Mouse (Mus musculus): ENCODE data around the gene Phc2. TPM values are rescaled to one million over a fixed set of nuclear protein-coding genes. Genes with fewer than 3 reads are reported as not detected.
"Not testable (repeated sequence)": the region's sequence is repeated elsewhere in the genome, so short reads cannot be mapped to it uniquely, and the experiment has no call there.

Phc2 gene
- total and polyA plus RNA-seq, 3 experiments, result 34.3 to 46.3 (median 39.7) TPM

DNA sequence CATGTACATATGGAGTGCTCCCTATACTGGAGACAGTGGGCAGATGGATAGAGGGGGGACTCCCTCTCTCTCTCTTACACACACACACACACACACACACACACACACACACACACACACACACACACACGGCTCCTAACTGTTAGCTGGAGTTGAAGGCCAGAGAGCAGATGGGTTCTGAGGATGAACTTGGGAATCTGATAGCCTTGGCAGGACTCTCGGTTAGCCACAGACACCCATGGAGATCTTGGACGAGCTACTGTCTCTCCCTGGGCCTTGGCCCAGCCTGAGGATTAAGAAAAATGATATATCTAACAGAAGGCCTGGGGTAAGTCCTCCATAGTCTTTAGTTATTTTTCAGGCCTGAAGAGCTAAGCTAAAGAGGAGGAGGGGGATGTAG, 3.0 kb upstream of the Phc2 start:
- intact Hi-C loops (cut with DNase I), result no loop called here
- no peak overlapping the region for H3K4me3 ChIP-seq
- WGBS, result 70% methylated on average over 3 of the region's 3 CpGs
- H3K27me3 ChIP-seq (ENCODE audit: control insufficient read depth, insufficient read depth, low read length), result no peaks in the 10 kb centered on the region
- no peak overlapping the region for H3K9ac ChIP-seq (ENCODE audit: low read depth, low read length)
- H3K27ac ChIP-seq, result no peak overlapping the region
- H3K36me3 ChIP-seq (ENCODE audit: control insufficient read depth, insufficient read depth, low read length), result no peaks in the 10 kb centered on the region
- DNase-seq, result no peak
- peaks cover 2% of the 10 kb centered on the region; the same call in 1 of the 2 replicates for H3K4me1 ChIP-seq (ENCODE audit: control insufficient read depth, insufficient read depth, low read length)
- TF ChIP-seq EP300 (IDR thresholded peaks at IDR 0.05; ENCODE audit: insufficient read depth, low read depth, low read length) (no peak), CTCF (IDR thresholded peaks at IDR 0.05) (no peak), POLR2A (IDR thresholded peaks at IDR 0.05; ENCODE audit: insufficient read depth, low read depth, low read length) (no peak)
- H3K79me2 ChIP-seq (replicated peaks; ENCODE audit: control insufficient read depth, insufficient read depth, low read length), result no peaks in the 10 kb centered on the region

DNA sequence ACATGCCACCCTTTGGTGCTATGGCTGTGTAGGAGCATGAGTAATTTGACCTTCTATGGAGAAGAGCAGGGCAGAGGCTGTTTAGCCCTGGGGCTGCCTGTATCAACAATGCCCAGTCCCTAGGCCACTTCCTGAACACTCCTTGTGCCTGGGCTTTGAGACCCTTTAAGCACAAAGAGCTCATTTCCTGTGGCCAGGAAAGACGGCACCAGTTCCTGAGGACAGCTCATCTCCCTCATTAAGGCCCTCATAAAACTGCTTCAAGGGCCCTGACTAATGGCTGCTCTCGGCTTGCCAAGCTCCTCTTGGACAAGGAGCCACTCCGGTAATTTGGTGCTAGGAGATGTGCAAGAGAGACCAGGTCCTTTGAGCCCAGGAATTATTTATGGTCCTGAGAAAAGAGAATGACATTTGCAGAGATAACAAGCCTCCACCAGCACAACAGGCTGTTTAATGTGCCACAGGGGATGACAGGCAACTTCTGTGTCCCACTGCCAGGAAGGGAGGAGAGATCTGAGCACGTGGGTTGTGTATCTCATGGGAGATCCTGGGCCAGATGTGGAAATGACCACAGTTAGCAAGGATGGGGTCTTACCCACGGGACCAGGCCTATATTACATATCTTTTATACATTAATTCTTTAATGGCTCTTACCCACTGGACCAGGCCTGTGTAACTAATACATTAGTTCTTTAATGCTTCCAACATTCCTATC, 1.8 kb upstream of the Phc2 start:
- TF ChIP-seq EP300 (IDR thresholded peaks at IDR 0.05; ENCODE audit: insufficient read depth, low read depth, low read length), result no peak
- TF ChIP-seq CTCF (IDR thresholded peaks at IDR 0.05), result no peak
- TF ChIP-seq POLR2A (IDR thresholded peaks at IDR 0.05; ENCODE audit: insufficient read depth, low read depth, low read length), result no peak
- Histone ChIP-seq H3K36me3 (ENCODE audit: control insufficient read depth, insufficient read depth, low read length) (no peaks in the 10 kb centered on the region), H3K79me2 (replicated peaks; ENCODE audit: control insufficient read depth, insufficient read depth, low read length) (no peaks in the 10 kb centered on the region), H3K27ac (no peak overlapping the region), H3K9ac (ENCODE audit: low read depth, low read length) (no peak overlapping the region), H3K4me3 (no peak overlapping the region), H3K27me3 (ENCODE audit: control insufficient read depth, insufficient read depth, low read length) (no peaks in the 10 kb centered on the region), H3K4me1 (ENCODE audit: control insufficient read depth, insufficient read depth, low read length) (peaks cover 2% of the 10 kb centered on the region; the same call in 1 of the 2 replicates)
- DNase-seq, result no peak
- 31% methylated on average over 5 of the region's 5 CpGs for WGBS
- intact Hi-C loops (cut with DNase I), result no loop called here

DNA sequence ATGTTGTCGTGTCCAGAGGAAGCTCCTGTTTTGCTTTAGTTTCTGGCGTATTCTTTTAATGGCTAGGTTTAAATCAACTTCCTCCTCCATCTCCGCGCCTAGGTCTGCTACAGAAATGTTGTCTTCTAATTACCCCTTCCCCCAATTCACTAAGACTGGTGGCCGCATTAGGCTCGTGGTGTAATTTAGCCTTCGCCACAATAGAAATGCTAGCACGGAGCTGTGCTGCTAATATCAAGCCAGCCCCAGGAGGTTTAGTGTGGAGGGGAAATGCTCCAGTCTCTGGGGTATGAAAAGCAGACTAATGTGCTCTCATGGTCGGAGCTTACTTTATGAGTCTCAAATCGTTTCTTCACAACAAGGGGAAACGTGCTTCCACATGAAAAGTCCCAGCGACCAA, 944 bp downstream of the Phc2 start:
- H3K4me1 ChIP-seq (ENCODE audit: control insufficient read depth, insufficient read depth, low read length), result peaks cover 2% of the 10 kb centered on the region; the same call in 1 of the 2 replicates
- H3K9ac ChIP-seq (ENCODE audit: low read depth, low read length), result peak overlapping the region; percentile 71
- TF ChIP-seq POLR2A (IDR thresholded peaks at IDR 0.05; ENCODE audit: insufficient read depth, low read depth, low read length) (no peak), CTCF (IDR thresholded peaks at IDR 0.05) (no peak), EP300 (IDR thresholded peaks at IDR 0.05; ENCODE audit: insufficient read depth, low read depth, low read length) (no peak)
- no peak for DNase-seq
- 15% methylated on average over 12 of the region's 12 CpGs for WGBS
- intact Hi-C loops (cut with DNase I), result no loop called here
- H3K79me2 ChIP-seq (replicated peaks; ENCODE audit: control insufficient read depth, insufficient read depth, low read length), result no peaks in the 10 kb centered on the region
- H3K27me3 ChIP-seq (ENCODE audit: control insufficient read depth, insufficient read depth, low read length), result no peaks in the 10 kb centered on the region
- H3K36me3 ChIP-seq (ENCODE audit: control insufficient read depth, insufficient read depth, low read length), result no peaks in the 10 kb centered on the region
- H3K4me3 ChIP-seq, result peak overlapping the region; percentile 64
- no peak overlapping the region; the same call in 1 of the 2 replicates for H3K27ac ChIP-seq

DNA sequence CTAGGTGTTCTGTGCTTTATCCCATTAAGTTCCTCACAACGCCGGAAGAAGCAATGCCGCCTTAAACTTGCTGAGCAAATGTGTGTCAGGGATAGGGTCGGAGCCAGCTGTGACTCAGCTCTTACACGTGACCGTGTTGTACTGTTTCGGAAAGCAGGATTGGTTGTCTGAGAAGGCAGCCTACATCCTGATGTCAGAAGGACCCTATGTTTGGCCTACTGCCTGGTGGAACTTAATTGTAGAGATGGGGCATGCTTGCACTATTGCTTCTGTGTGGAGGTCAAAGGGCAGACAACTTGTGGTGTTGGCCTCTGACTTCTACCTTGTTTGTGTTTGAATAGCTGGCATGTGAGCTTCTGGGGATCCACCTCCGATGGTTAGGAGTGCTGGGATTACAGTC, 5.7 kb downstream of the Phc2 start:
- TF ChIP-seq CTCF (IDR thresholded peaks at IDR 0.05), result no peak
- TF ChIP-seq POLR2A (IDR thresholded peaks at IDR 0.05; ENCODE audit: insufficient read depth, low read depth, low read length), result no peak
- TF ChIP-seq EP300 (IDR thresholded peaks at IDR 0.05; ENCODE audit: insufficient read depth, low read depth, low read length), result no peak
- H3K79me2 ChIP-seq (replicated peaks; ENCODE audit: control insufficient read depth, insufficient read depth, low read length), result no peaks in the 10 kb centered on the region
- no peaks in the 10 kb centered on the region for H3K27me3 ChIP-seq (ENCODE audit: control insufficient read depth, insufficient read depth, low read length)
- DNase-seq, result peak in 1 of 2 experiments; percentile 11
- H3K4me1 ChIP-seq (ENCODE audit: control insufficient read depth, insufficient read depth, low read length), result peaks cover under 1% of the 10 kb centered on the region; the same call in 1 of the 2 replicates
- H3K4me3 ChIP-seq, result no peak overlapping the region
- intact Hi-C loops (cut with DNase I), result no loop called here
- H3K36me3 ChIP-seq (ENCODE audit: control insufficient read depth, insufficient read depth, low read length), result no peaks in the 10 kb centered on the region
- 81% methylated on average over 8 of the region's 8 CpGs for WGBS
- H3K27ac ChIP-seq, result no peak overlapping the region
- no peak overlapping the region for H3K9ac ChIP-seq (ENCODE audit: low read depth, low read length)

DNA sequence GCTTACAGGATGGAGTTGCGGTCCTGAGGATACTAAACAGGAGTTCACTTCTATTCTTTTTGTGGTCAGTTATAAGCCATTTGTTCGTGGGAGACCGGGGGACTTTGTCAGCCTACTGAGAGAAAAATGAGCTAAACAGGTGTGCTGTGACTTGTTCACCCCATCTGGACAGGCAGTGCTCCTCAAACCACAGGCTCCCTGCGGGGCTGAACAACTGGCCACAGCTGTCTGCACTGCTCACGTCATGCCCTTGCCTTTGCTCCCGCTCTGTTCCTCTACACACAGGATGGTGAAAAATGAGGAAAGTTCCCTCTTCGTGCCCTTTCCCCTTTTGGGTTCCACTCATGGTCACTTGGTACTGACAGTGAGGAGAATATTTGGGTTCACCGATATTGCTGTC, 6.6 kb downstream of the Phc2 start:
- intact Hi-C loops (cut with DNase I), result no loop called here
- H3K79me2 ChIP-seq (replicated peaks; ENCODE audit: control insufficient read depth, insufficient read depth, low read length), result no peaks in the 10 kb centered on the region
- WGBS, result 84% methylated on average over 8 of the region's 8 CpGs
- no peak overlapping the region for H3K4me3 ChIP-seq
- DNase-seq, result no peak
- no peaks in the 10 kb centered on the region for H3K36me3 ChIP-seq (ENCODE audit: control insufficient read depth, insufficient read depth, low read length)
- no peaks in the 10 kb centered on the region for H3K27me3 ChIP-seq (ENCODE audit: control insufficient read depth, insufficient read depth, low read length)
- H3K27ac ChIP-seq, result no peak overlapping the region
- TF ChIP-seq EP300 (IDR thresholded peaks at IDR 0.05; ENCODE audit: insufficient read depth, low read depth, low read length) (no peak), CTCF (IDR thresholded peaks at IDR 0.05) (no peak), POLR2A (IDR thresholded peaks at IDR 0.05; ENCODE audit: insufficient read depth, low read depth, low read length) (no peak)
- no peak overlapping the region for H3K9ac ChIP-seq (ENCODE audit: low read depth, low read length)
- no peaks in the 10 kb centered on the region for H3K4me1 ChIP-seq (ENCODE audit: control insufficient read depth, insufficient read depth, low read length)

DNA sequence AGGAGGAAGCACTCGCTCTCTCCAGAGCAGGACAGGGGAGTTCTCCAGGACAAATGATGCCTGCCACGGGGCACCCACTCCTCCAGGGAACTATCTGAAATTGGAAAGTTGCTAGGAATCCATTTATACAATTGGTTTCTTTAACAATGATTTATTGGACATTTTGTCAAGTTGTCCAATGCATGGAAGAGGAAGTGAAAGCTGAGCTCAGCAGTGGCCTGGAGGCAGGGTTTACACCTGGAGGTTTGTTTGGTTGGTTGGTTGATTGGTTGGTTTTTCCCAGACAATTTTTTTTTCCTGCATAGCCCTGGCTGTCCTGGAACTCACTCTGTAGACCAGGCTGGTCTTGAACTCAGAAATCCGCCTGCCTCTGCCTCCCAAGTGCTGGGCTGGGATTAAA, 9.5 kb downstream of the Phc2 start:
- intact Hi-C loops (cut with DNase I), result no loop called here
- no peak overlapping the region for H3K27ac ChIP-seq
- no peak for TF ChIP-seq POLR2A (IDR thresholded peaks at IDR 0.05; ENCODE audit: insufficient read depth, low read depth, low read length)
- TF ChIP-seq EP300 (IDR thresholded peaks at IDR 0.05; ENCODE audit: insufficient read depth, low read depth, low read length), result no peak
- no peak for TF ChIP-seq CTCF (IDR thresholded peaks at IDR 0.05)

DNA sequence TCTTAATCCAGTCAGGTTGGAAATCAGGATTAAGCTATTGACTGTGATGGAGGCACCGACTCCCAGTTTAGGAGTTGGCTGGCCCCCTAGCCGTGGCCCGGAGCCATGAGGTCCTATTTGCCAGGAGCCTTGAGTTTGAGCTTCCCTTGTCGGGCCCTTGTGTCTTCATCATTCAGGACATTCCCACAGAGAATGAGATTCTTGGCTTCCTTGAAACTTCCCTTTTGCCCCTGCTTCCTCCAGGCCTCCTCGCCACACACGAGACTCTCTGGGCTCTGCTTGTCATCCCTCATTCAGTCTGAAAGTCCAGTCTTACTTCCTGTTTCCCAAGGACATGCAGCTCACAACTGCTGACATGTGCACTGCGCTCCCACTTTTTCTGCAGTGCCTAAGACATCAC, 11.9 kb downstream of the Phc2 start:
- H3K4me1 ChIP-seq (ENCODE audit: control insufficient read depth, insufficient read depth, low read length); H3K27me3 ChIP-seq (ENCODE audit: control insufficient read depth, insufficient read depth, low read length); H3K27ac ChIP-seq; H3K79me2 ChIP-seq (replicated peaks; ENCODE audit: control insufficient read depth, insufficient read depth, low read length); intact Hi-C loops (cut with DNase I); H3K9ac ChIP-seq (ENCODE audit: low read depth, low read length); H3K36me3 ChIP-seq (ENCODE audit: control insufficient read depth, insufficient read depth, low read length); H3K4me3 ChIP-seq: not testable (repeated sequence)
- WGBS, result 28% methylated on average over 7 of the region's 7 CpGs
- DNase-seq, result peak; percentile 24 to 28

More for the DNA sequence above, 9.5 kb downstream of the Phc2 start:
- Histone ChIP-seq H3K9ac (ENCODE audit: low read depth, low read length) (no peak overlapping the region), H3K4me3 (no peak overlapping the region), H3K36me3 (ENCODE audit: control insufficient read depth, insufficient read depth, low read length) (no peaks in the 10 kb centered on the region), H3K79me2 (replicated peaks; ENCODE audit: control insufficient read depth, insufficient read depth, low read length) (no peaks in the 10 kb centered on the region), H3K27me3 (ENCODE audit: control insufficient read depth, insufficient read depth, low read length) (no peaks in the 10 kb centered on the region), H3K4me1 (ENCODE audit: control insufficient read depth, insufficient read depth, low read length) (no peaks in the 10 kb centered on the region)
- no peak for DNase-seq
- 72% methylated on average over 3 of the region's 3 CpGs for WGBS

DNA sequence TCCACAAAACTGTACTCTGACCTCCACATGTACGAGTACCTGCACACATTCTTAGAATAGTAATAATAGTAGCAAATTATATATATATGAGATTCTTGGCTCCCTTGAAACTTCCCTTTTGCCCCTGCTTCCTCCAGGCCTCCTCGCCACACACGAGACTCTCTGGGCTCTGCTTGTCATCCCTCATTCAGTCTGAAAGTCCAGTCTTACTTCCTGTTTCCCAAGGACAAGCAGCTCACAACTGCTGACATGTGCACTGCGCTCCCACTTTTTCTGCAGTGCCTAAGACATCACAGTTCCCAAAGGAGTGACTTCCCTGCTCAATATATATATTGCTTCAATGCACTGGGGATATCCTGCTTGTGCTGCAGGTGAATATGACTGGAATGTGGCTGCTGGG, 12.7 kb downstream of the Phc2 start:
- H3K79me2 ChIP-seq (replicated peaks; ENCODE audit: control insufficient read depth, insufficient read depth, low read length); H3K4me1 ChIP-seq (ENCODE audit: control insufficient read depth, insufficient read depth, low read length); H3K27ac ChIP-seq; H3K36me3 ChIP-seq (ENCODE audit: control insufficient read depth, insufficient read depth, low read length); H3K27me3 ChIP-seq (ENCODE audit: control insufficient read depth, insufficient read depth, low read length); H3K4me3 ChIP-seq; intact Hi-C loops (cut with DNase I); H3K9ac ChIP-seq (ENCODE audit: low read depth, low read length): not testable (repeated sequence)
- peak in 1 of 2 experiments; percentile 14 for DNase-seq
- 46% methylated on average over 4 of the region's 4 CpGs for WGBS
